Mouse (Mus musculus) midbrain, postnatal 0 days (tissue): ENCODE results near the gene Tssc4. TPM values are rescaled to one million over a fixed set of nuclear protein-coding genes. Genes with fewer than 3 reads are reported as not detected.

Source experiments
- ATAC-seq: fragments of 200-750 bp; cut with Nextera tagmentation; 2 replicates; pipeline ENCODE4 v1.8.0; 2017; ENCODE audit warnings: moderate number of reproducible peaks, mild to moderate bottlenecking, moderate TSS enrichment, moderate library complexity; ENCODE audit not compliant: low FRiP score
- DNase-seq: peaks from one replicate; pipeline ENCODE4 v3.0.0-alpha.2; 2015; ENCODE audit warnings: low spot score
- H3K27ac ChIP-seq: fragments of 300-500 bp; sonication (generic); 2 replicates; pipeline ENCODE4 v1.5.1; 2014; ENCODE audit warnings: low read depth, mild to moderate bottlenecking, low read length, mixed read lengths
- H3K27me3 ChIP-seq: fragments of 300-500 bp; sonication (generic); 2 replicates; pipeline ENCODE4 v1.6.1; 2014; ENCODE audit warnings: low read length, control low read depth, mixed read lengths; ENCODE audit not compliant: insufficient read depth
- H3K36me3 ChIP-seq: fragments of 300-500 bp; sonication (generic); 2 replicates; pipeline ENCODE4 v1.6.1; 2014; ENCODE audit warnings: low read length, control low read depth, mixed read lengths; ENCODE audit not compliant: insufficient read depth
- H3K4me1 ChIP-seq: fragments of 300-500 bp; sonication (generic); 2 replicates; pipeline ENCODE4 v1.6.1; 2014; ENCODE audit warnings: mild to moderate bottlenecking, control low read depth, antibody characterized with exemption, low read length, mixed read lengths; ENCODE audit not compliant: insufficient read depth
- H3K4me2 ChIP-seq: fragments of 300-500 bp; sonication (generic); 2 replicates; pipeline ENCODE4 v1.6.1; 2014; ENCODE audit warnings: low read depth, mild to moderate bottlenecking, low read length, mixed read lengths; ENCODE audit not compliant: poor library complexity, severe bottlenecking
- H3K4me3 ChIP-seq: fragments of 300-500 bp; sonication (generic); 2 replicates; pipeline ENCODE4 v1.5.1; 2014; ENCODE audit warnings: low read depth, mild to moderate bottlenecking, low read length, moderate library complexity
- H3K9ac ChIP-seq: fragments of 300-500 bp; sonication (generic); replicated peaks from 2 replicates; pipeline ENCODE4 v1.6.1; 2014; ENCODE audit warnings: mild to moderate bottlenecking, low read length, moderate library complexity, mixed read lengths; ENCODE audit not compliant: poor library complexity, severe bottlenecking
- H3K9me3 ChIP-seq: fragments of 300-500 bp; sonication (generic); 2 replicates; pipeline ENCODE4 v1.6.1; 2016; ENCODE audit warnings: low read length, control low read depth
- CTCF ChIP-seq: IDR thresholded peaks from 2 replicates; pipeline ENCODE4 v1.5.1; 2016; ENCODE audit warnings: antibody characterized with exemption, mild to moderate bottlenecking
- WGBS: fragments of 180-500 bp; shearing (Covaris S2); extraction: QIAGEN DNeasy Blood & Tissue Kit; methylation state at CpG from one replicate; pipeline ENCODE4 v1.1.7; 2014; 5-methylcytosine and 5-hydroxymethylcytosine counted together
- polyA plus RNA-seq: library from polyadenylated mRNA; unstranded; fragments of >200 nt; fragmentation: Nextera tagmentation; extraction: Ambion mirVana; gene quantifications from 2 replicates; pipeline ENCODE4 v1.2.1, GENCODE M21; 2015
- total RNA-seq: library from RNA; depleted of rRNA; stranded (reverse); fragments of >200 nt; gene quantifications from 2 replicates; pipeline ENCODE4 v1.2.3, GENCODE M21; 2014

Gene Tssc4
- total and polyA plus RNA-seq, 2 experiments from 2014 or later = 92.4 to 103 TPM

GRCm38 (mm10) chr7:143049841-143050816, 18.9 kb upstream of the Tssc4 start:
- no peak for ATAC-seq
- no peak for TF ChIP-seq CTCF

DNA sequence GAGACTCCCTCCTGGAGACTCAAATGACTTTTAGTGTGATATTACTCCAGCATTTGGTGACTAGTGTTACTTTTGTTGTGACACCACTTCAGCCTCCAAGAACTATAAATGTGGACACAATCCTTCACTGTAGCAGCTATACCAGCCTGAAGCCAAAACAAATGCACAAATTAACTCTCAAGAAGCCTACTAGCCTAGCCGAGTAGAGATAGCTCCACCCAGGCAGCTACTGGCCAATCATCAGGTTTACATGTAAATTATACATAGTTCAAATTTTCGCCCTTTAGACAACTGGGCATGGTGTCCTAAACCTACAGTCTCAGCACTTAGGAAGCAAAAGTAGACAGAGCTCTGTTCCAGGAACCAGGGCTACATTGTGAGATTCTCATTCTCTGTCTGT, 17.7 kb upstream of the Tssc4 start:
- no peak for TF ChIP-seq CTCF
- H3K9me3 ChIP-seq = no peaks in the 10 kb centered on the region
- no peaks in the 10 kb centered on the region for H3K27me3 ChIP-seq
- no peaks in the 10 kb centered on the region for H3K36me3 ChIP-seq
- H3K27ac ChIP-seq = no peak overlapping the region
- no peak for ATAC-seq
- H3K9ac ChIP-seq = no peak overlapping the region
- H3K4me2 ChIP-seq = no peak overlapping the region
- no peak overlapping the region for H3K4me3 ChIP-seq
- peaks cover 26% of the 10 kb centered on the region for H3K4me1 ChIP-seq
- WGBS = 71% methylated on average over 2 of the region's 2 CpGs
- DNase-seq = no peak

More at GRCm38 (mm10) chr7:143049841-143050816, 18.9 kb upstream of the Tssc4 start:
- Histone ChIP-seq H3K4me3 (no peak overlapping the region), H3K9ac (no peak overlapping the region), H3K27me3 (no peaks in the 10 kb centered on the region), H3K36me3 (no peaks in the 10 kb centered on the region), H3K27ac (no peak overlapping the region), H3K4me2 (no peak overlapping the region), H3K9me3 (no peaks in the 10 kb centered on the region), H3K4me1 (peaks cover 19% of the 10 kb centered on the region)
- no peak for DNase-seq
- 97% methylated on average over 3 of the region's 3 CpGs for WGBS

- H3K4me2 ChIP-seq = peak within 1 kb of the TSS; percentile 82
- H3K4me1 ChIP-seq = peaks cover 26% of the 10 kb centered on the region
- H3K4me3 ChIP-seq = peak within 1 kb of the TSS; percentile 91
- no peaks in the 10 kb centered on the region for H3K9me3 ChIP-seq
- peak within 1 kb of the TSS; percentile 88 for H3K27ac ChIP-seq
- peak; percentile 76 for ATAC-seq
- peak within 1 kb of the TSS; percentile 98 for H3K9ac ChIP-seq
- TF ChIP-seq CTCF = no peak
- no peaks in the 10 kb centered on the region for H3K36me3 ChIP-seq
- WGBS = under 1% methylated on average over 35 of the region's 37 CpGs
- DNase-seq = peak; percentile 79
- no peaks in the 10 kb centered on the region for H3K27me3 ChIP-seq
Observed at GRCm38 (mm10) chr7:143052626-143053007, 16.4 kb upstream of the Tssc4 start, which contains the start of gene Cd81. Cd81 (plus strand) TSS chr7:143052739.

GRCm38 (mm10) chr7:143053008-143053899, 15.8 kb upstream of the Tssc4 start:
- peak; percentile 79 for DNase-seq
- H3K4me3 ChIP-seq = peak overlapping the region; percentile 91
- H3K9ac ChIP-seq = peak overlapping the region; percentile 98
- H3K27ac ChIP-seq = peak overlapping the region; percentile 88
- peak overlapping the region; percentile 82 for H3K4me2 ChIP-seq
- no peaks in the 10 kb centered on the region for H3K36me3 ChIP-seq
- peak; percentile 58 for TF ChIP-seq CTCF
- H3K4me1 ChIP-seq = peaks cover 28% of the 10 kb centered on the region
- H3K27me3 ChIP-seq = no peaks in the 10 kb centered on the region
- H3K9me3 ChIP-seq = no peaks in the 10 kb centered on the region
- under 1% methylated on average over 44 of the region's 46 CpGs for WGBS
- ATAC-seq = peak; percentile 84

- no peak for TF ChIP-seq CTCF
- peak overlapping the region; percentile 91 for H3K4me3 ChIP-seq
- no peaks in the 10 kb centered on the region for H3K36me3 ChIP-seq
- DNase-seq (no peak), ATAC-seq (no peak)
- H3K27ac ChIP-seq = peak overlapping the region; percentile 88
- no peaks in the 10 kb centered on the region for H3K9me3 ChIP-seq
- no peaks in the 10 kb centered on the region for H3K27me3 ChIP-seq
- WGBS = 50% methylated on average over 11 of the region's 11 CpGs
- H3K4me1 ChIP-seq = peaks cover 30% of the 10 kb centered on the region
- H3K9ac ChIP-seq = peak overlapping the region; percentile 98
- H3K4me2 ChIP-seq = peak overlapping the region; percentile 82
Observed at GRCm38 (mm10) chr7:143053961-143054611, 15.0 kb upstream of the Tssc4 start.
